Mouse (Mus musculus) liver, postnatal 0 days (tissue): ENCODE measurements around the gene Fam69a. TPM values are rescaled to one million over a fixed set of nuclear protein-coding genes. Genes with fewer than 3 reads are reported as not detected.

Experiments
- ATAC-seq: fragments of 200-750 bp; cut with Nextera tagmentation; 2 replicates; pipeline ENCODE4 v1.8.0; 2017; ENCODE audit warnings: mild to moderate bottlenecking, moderate library complexity
- DNase-seq: peaks from one replicate; pipeline ENCODE4 v3.0.0-alpha.2; 2016
- H3K27ac ChIP-seq: fragments of 300-500 bp; sonication (generic); 2 replicates; pipeline ENCODE4 v1.5.1; 2014; ENCODE audit warnings: antibody characterized with exemption, moderate library complexity, mild to moderate bottlenecking, low read depth
- H3K27me3 ChIP-seq: fragments of 300-500 bp; sonication (generic); 2 replicates; pipeline ENCODE4 v1.6.1; 2014; ENCODE audit warnings: low read length, control low read depth, mixed read lengths; ENCODE audit not compliant: insufficient read depth
- H3K36me3 ChIP-seq: fragments of 300-500 bp; sonication (generic); replicated peaks from 2 replicates; pipeline ENCODE4 v1.6.1; 2014; ENCODE audit warnings: mild to moderate bottlenecking, control low read depth, low read length, moderate library complexity, mixed read lengths; ENCODE audit not compliant: insufficient read depth
- H3K4me1 ChIP-seq: fragments of 300-500 bp; sonication (generic); 2 replicates; pipeline ENCODE4 v1.6.1; 2014; ENCODE audit warnings: antibody characterized with exemption, mild to moderate bottlenecking, control low read depth; ENCODE audit not compliant: insufficient read depth
- H3K4me2 ChIP-seq: fragments of 300-500 bp; sonication (generic); 2 replicates; pipeline ENCODE4 v1.6.1; 2014; ENCODE audit warnings: low read depth, mild to moderate bottlenecking, low read length, moderate library complexity, mixed read lengths
- H3K4me3 ChIP-seq: fragments of 300-500 bp; sonication (generic); 2 replicates; pipeline ENCODE4 v1.5.1; 2014; ENCODE audit warnings: low read depth, low read length
- H3K9ac ChIP-seq: fragments of 300-500 bp; sonication (generic); replicated peaks from 2 replicates; pipeline ENCODE4 v1.6.1; 2014; ENCODE audit warnings: mild to moderate bottlenecking, moderate library complexity
- H3K9me3 ChIP-seq: fragments of 300-500 bp; sonication (generic); 2 replicates; pipeline ENCODE4 v1.6.1; 2016; ENCODE audit warnings: mild to moderate bottlenecking, control low read depth, low read length, mixed read lengths
- CTCF ChIP-seq: sonication (generic); IDR thresholded peaks from 2 replicates; pipeline ENCODE4 v1.5.1; 2016; ENCODE audit warnings: antibody characterized with exemption, low read depth
- EP300 ChIP-seq: IDR thresholded peaks from 2 replicates; pipeline ENCODE4 v1.6.1; 2016; ENCODE audit warnings: antibody characterized with exemption, low read depth, mild to moderate bottlenecking
- WGBS: fragments of 180-500 bp; shearing (Covaris S2); extraction: QIAGEN DNeasy Blood & Tissue Kit; methylation state at CpG from one replicate; pipeline ENCODE4 v1.1.7; 2014; ENCODE audit not compliant: insufficient replicate concordance; 5-methylcytosine and 5-hydroxymethylcytosine counted together
- polyA plus RNA-seq: library from polyadenylated mRNA; unstranded; fragments of >200 nt; fragmentation: Nextera tagmentation; extraction: Ambion mirVana; gene quantifications from 2 replicates; pipeline ENCODE4 v1.2.1, GENCODE M21; 2015

The Fam69a gene
- polyA plus RNA-seq, 1 experiment from 2014 or later, result 8.3 TPM

GRCm38 (mm10) chr5:107986255-107986966 lies 474 bp downstream of the Fam69a start:
- H3K9me3 ChIP-seq, result no peaks in the 10 kb centered on the region
- DNase-seq (peak; percentile 61), ATAC-seq (peak; percentile 71)
- no peaks in the 10 kb centered on the region for H3K36me3 ChIP-seq
- peak overlapping the region; percentile 85 for H3K27ac ChIP-seq
- peaks cover 11% of the 10 kb centered on the region for H3K4me1 ChIP-seq
- H3K27me3 ChIP-seq, result no peaks in the 10 kb centered on the region
- H3K4me3 ChIP-seq, result peak overlapping the region; percentile 92
- peak overlapping the region; percentile 82 for H3K9ac ChIP-seq
- WGBS, result under 1% methylated on average over 31 of the region's 54 CpGs
- H3K4me2 ChIP-seq, result peak overlapping the region; percentile 100
- TF ChIP-seq CTCF (peak; percentile 80), EP300 (no peak)

GRCm38 (mm10) chr5:107983946-107984345 lies 2.9 kb downstream of the Fam69a start:
- ATAC-seq, result no peak
- no peak for TF ChIP-seq CTCF
- TF ChIP-seq EP300, result no peak
- Histone ChIP-seq H3K27me3 (no peaks in the 10 kb centered on the region), H3K27ac (no peak overlapping the region), H3K9ac (no peak overlapping the region), H3K4me2 (no peak overlapping the region), H3K9me3 (no peaks in the 10 kb centered on the region), H3K4me3 (no peak overlapping the region), H3K36me3 (no peaks in the 10 kb centered on the region), H3K4me1 (peaks cover 15% of the 10 kb centered on the region)
- no peak for DNase-seq
- 87% methylated on average over 5 of the region's 5 CpGs for WGBS

GRCm38 (mm10) chr5:107982016-107982415 lies 4.9 kb downstream of the Fam69a start:
- DNase-seq (no peak), ATAC-seq (no peak)
- no peak overlapping the region for H3K27ac ChIP-seq
- TF ChIP-seq CTCF (no peak), EP300 (no peak)
- H3K9ac ChIP-seq, result no peak overlapping the region
- no peaks in the 10 kb centered on the region for H3K36me3 ChIP-seq
- peaks cover 27% of the 10 kb centered on the region for H3K4me1 ChIP-seq
- WGBS, result 72% methylated on average over 3 of the region's 3 CpGs
- no peak overlapping the region for H3K4me2 ChIP-seq
- no peaks in the 10 kb centered on the region for H3K27me3 ChIP-seq
- no peak overlapping the region for H3K4me3 ChIP-seq
- no peaks in the 10 kb centered on the region for H3K9me3 ChIP-seq

GRCm38 (mm10) chr5:107979901-107980300 lies 7.0 kb downstream of the Fam69a start:
- Histone ChIP-seq H3K4me3 (no peak overlapping the region), H3K4me2 (no peak overlapping the region), H3K9me3 (no peaks in the 10 kb centered on the region), H3K36me3 (no peaks in the 10 kb centered on the region), H3K27ac (no peak overlapping the region), H3K9ac (no peak overlapping the region), H3K4me1 (peaks cover 25% of the 10 kb centered on the region), H3K27me3 (no peaks in the 10 kb centered on the region)
- DNase-seq, result no peak
- 59% methylated on average over 1 of the region's 1 CpGs for WGBS
- no peak for ATAC-seq
- TF ChIP-seq CTCF (no peak), EP300 (no peak)

GRCm38 (mm10) chr5:107978289-107979035 lies 8.4 kb downstream of the Fam69a start:
- no peaks in the 10 kb centered on the region for H3K9me3 ChIP-seq
- H3K4me1 ChIP-seq, result peaks cover 21% of the 10 kb centered on the region
- no peak overlapping the region for H3K9ac ChIP-seq
- DNase-seq, result no peak
- ATAC-seq, result no peak
- no peaks in the 10 kb centered on the region for H3K27me3 ChIP-seq
- H3K36me3 ChIP-seq, result no peaks in the 10 kb centered on the region
- no peak overlapping the region; the same call in 1 of the 2 replicates for H3K27ac ChIP-seq
- H3K4me3 ChIP-seq, result no peak overlapping the region
- no peak overlapping the region for H3K4me2 ChIP-seq
- WGBS, result 62% methylated on average over 6 of the region's 6 CpGs
- no peak for TF ChIP-seq EP300
- TF ChIP-seq CTCF, result no peak

GRCm38 (mm10) chr5:107977640-107978288 lies 9.1 kb downstream of the Fam69a start:
- H3K9me3 ChIP-seq, result no peaks in the 10 kb centered on the region
- H3K27me3 ChIP-seq, result no peaks in the 10 kb centered on the region
- peaks cover 28% of the 10 kb centered on the region for H3K4me1 ChIP-seq
- no peak overlapping the region for H3K4me3 ChIP-seq
- no peak overlapping the region; the same call in 1 of the 2 replicates for H3K27ac ChIP-seq
- WGBS, result 48% methylated on average over 3 of the region's 3 CpGs
- peak; percentile 36; the same call in 1 of the 2 replicates for ATAC-seq
- H3K9ac ChIP-seq, result no peak overlapping the region
- H3K4me2 ChIP-seq, result no peak overlapping the region
- no peaks in the 10 kb centered on the region for H3K36me3 ChIP-seq
- no peak for DNase-seq
- TF ChIP-seq EP300, result peak; percentile 29
- TF ChIP-seq CTCF, result no peak
